Mouse (Mus musculus): ENCODE data around the gene Plin1. TPM values are rescaled to one million over a fixed set of nuclear protein-coding genes. Genes with fewer than 3 reads are reported as not detected.

The Plin1 gene
- polyA plus RNA-seq, 1 experiment from 2014 or later: 1.7 TPM

GRCm38 (mm10) chr7:79742659-79743536, 10.2 kb upstream of the Plin1 start, which contains the start of the genes Pex11a and Wdr93:
Pex11a (minus strand) TSS chr7:79743131.
Wdr93 (plus strand) TSS chr7:79743163.
- ATAC-seq (ENCODE audit: low read depth): peak; percentile 85
- 6% methylated on average over 22 of the region's 46 CpGs for WGBS

GRCm38 (mm10) chr7:79742277-79742658, 9.6 kb upstream of the Plin1 start:
- H3K4me3 ChIP-seq (ENCODE audit: low read depth, low read length): peak overlapping the region; percentile 56
- H3K9me3 ChIP-seq (ENCODE audit: control insufficient read depth, low read length): no peaks in the 10 kb centered on the region
- H3K27ac ChIP-seq (replicated peaks; ENCODE audit: low read depth, low read length): no peak overlapping the region
- H3K27me3 ChIP-seq (replicated peaks; ENCODE audit: control insufficient read depth, insufficient read depth, low read length): no peaks in the 10 kb centered on the region
- DNase-seq (ENCODE audit: low spot score) (no peak), ATAC-seq (ENCODE audit: low read depth) (no peak)
- H3K9ac ChIP-seq (ENCODE audit: low read depth, low read length): peak overlapping the region; percentile 65
- 20% methylated on average over 11 of the region's 11 CpGs for WGBS
- H3K4me1 ChIP-seq (ENCODE audit: control insufficient read depth, insufficient read depth, low read length): no peaks in the 10 kb centered on the region
- H3K36me3 ChIP-seq (ENCODE audit: control insufficient read depth, insufficient read depth, low read length): no peaks in the 10 kb centered on the region; the same call in 1 of the 2 replicates
- peak overlapping the region; percentile 81 for H3K4me2 ChIP-seq (ENCODE audit: low read depth, low read length)

More at GRCm38 (mm10) chr7:79742659-79743536, 10.2 kb upstream of the Plin1 start, which contains the start of the genes Pex11a and Wdr93:
- Histone ChIP-seq H3K36me3 (ENCODE audit: control insufficient read depth, insufficient read depth, low read length) (no peaks in the 10 kb centered on the region; the same call in 1 of the 2 replicates), H3K27me3 (replicated peaks; ENCODE audit: control insufficient read depth, insufficient read depth, low read length) (no peaks in the 10 kb centered on the region), H3K4me3 (ENCODE audit: low read depth, low read length) (peak within 1 kb of the TSS; percentile 56), H3K9ac (ENCODE audit: low read depth, low read length) (peak within 1 kb of the TSS; percentile 65), H3K9me3 (ENCODE audit: control insufficient read depth, low read length) (no peaks in the 10 kb centered on the region), H3K27ac (replicated peaks; ENCODE audit: low read depth, low read length) (no peak within 1 kb of the TSS), H3K4me1 (ENCODE audit: control insufficient read depth, insufficient read depth, low read length) (no peaks in the 10 kb centered on the region), H3K4me2 (ENCODE audit: low read depth, low read length) (peak within 1 kb of the TSS; percentile 81)
- DNase-seq (ENCODE audit: low spot score): peak; percentile 95

DNA sequence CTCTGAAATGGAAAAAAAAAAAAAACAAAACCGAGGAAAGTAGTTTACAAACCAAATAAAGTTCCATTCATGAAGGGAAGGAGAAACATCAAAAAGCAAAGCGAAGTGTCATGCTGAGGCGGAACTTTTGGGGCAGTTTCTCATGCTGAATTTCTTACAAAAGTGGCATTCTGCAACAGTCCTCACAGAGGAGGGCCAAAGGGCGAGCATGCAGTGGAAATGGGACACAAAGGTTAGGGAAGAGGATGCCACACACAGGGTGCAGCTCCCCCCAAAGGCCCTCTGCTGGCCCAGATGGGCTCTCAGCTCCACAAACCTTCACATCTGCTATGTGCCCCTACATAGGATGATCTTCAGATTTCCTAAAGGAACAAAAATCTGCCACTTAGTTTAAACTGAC, 7.6 kb upstream of the Plin1 start:
- Histone ChIP-seq H3K4me3 (ENCODE audit: low read depth, low read length) (no peak overlapping the region), H3K9ac (ENCODE audit: low read depth, low read length) (no peak overlapping the region), H3K4me1 (ENCODE audit: control insufficient read depth, insufficient read depth, low read length) (no peaks in the 10 kb centered on the region), H3K4me2 (ENCODE audit: low read depth, low read length) (no peak overlapping the region), H3K27ac (replicated peaks; ENCODE audit: low read depth, low read length) (no peak overlapping the region), H3K9me3 (ENCODE audit: control insufficient read depth, low read length) (no peaks in the 10 kb centered on the region), H3K27me3 (replicated peaks; ENCODE audit: control insufficient read depth, insufficient read depth, low read length) (no peaks in the 10 kb centered on the region), H3K36me3 (ENCODE audit: control insufficient read depth, insufficient read depth, low read length) (peaks cover 10% of the 10 kb centered on the region; the same call in 1 of the 2 replicates)
- WGBS: 76% methylated on average over 4 of the region's 4 CpGs
- ATAC-seq (ENCODE audit: low read depth) (no peak), DNase-seq (ENCODE audit: low spot score) (no peak)

DNA sequence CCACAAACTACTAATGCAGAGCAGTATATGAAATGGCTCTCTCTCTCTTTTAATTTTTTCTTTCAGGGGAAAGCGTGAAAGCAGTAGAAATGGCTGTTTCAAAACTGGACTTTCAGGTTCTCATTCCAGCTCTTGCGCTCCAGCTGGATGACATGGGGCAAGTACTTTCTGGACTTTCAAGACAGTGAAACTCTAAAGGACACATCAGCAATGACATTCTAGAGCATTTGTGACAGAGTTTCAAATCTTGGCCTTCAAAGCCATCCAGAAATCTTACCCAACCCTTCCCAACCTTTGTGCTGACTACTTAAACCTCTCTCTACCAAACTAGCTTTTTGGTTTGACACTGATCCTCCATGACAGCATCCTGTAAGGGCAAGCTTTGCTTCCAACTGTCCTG, 6.2 kb upstream of the Plin1 start:
- DNase-seq (ENCODE audit: low spot score) (no peak), ATAC-seq (ENCODE audit: low read depth) (no peak)
- Histone ChIP-seq H3K27me3 (replicated peaks; ENCODE audit: control insufficient read depth, insufficient read depth, low read length) (no peaks in the 10 kb centered on the region), H3K27ac (replicated peaks; ENCODE audit: low read depth, low read length) (no peak overlapping the region), H3K9me3 (ENCODE audit: control insufficient read depth, low read length) (no peaks in the 10 kb centered on the region), H3K9ac (ENCODE audit: low read depth, low read length) (no peak overlapping the region), H3K4me1 (ENCODE audit: control insufficient read depth, insufficient read depth, low read length) (no peaks in the 10 kb centered on the region), H3K4me2 (ENCODE audit: low read depth, low read length) (no peak overlapping the region), H3K4me3 (ENCODE audit: low read depth, low read length) (no peak overlapping the region), H3K36me3 (ENCODE audit: control insufficient read depth, insufficient read depth, low read length) (peaks cover 10% of the 10 kb centered on the region; the same call in 1 of the 2 replicates)
- WGBS: 83% methylated on average over 2 of the region's 2 CpGs

DNA sequence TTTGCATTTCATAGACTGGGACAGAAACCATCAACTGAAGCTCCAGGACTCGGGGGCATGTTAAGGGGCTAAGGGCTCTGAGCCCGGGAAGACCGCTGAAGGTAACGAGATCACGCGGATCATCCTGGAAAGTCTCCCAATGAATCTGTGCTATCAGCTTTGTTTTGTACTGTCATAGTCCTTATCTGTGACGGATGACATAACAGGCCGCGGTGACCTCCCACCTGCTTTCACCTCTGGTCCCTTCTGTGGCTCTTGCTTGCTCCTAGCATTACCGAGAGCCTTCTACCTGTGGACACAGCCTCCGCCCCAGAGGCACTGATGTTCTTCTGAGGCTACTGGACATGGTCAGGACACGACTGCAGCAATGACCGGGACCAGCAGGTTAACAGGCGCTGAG, 3.8 kb upstream of the Plin1 start:
- no peak overlapping the region for H3K4me3 ChIP-seq (ENCODE audit: low read depth, low read length)
- ATAC-seq (ENCODE audit: low read depth) (no peak), DNase-seq (ENCODE audit: low spot score) (no peak)
- H3K9me3 ChIP-seq (ENCODE audit: control insufficient read depth, low read length): no peaks in the 10 kb centered on the region
- H3K4me1 ChIP-seq (ENCODE audit: control insufficient read depth, insufficient read depth, low read length): no peaks in the 10 kb centered on the region
- peaks cover 10% of the 10 kb centered on the region; the same call in 1 of the 2 replicates for H3K36me3 ChIP-seq (ENCODE audit: control insufficient read depth, insufficient read depth, low read length)
- H3K27me3 ChIP-seq (replicated peaks; ENCODE audit: control insufficient read depth, insufficient read depth, low read length): no peaks in the 10 kb centered on the region
- no peak overlapping the region for H3K4me2 ChIP-seq (ENCODE audit: low read depth, low read length)
- no peak overlapping the region for H3K27ac ChIP-seq (replicated peaks; ENCODE audit: low read depth, low read length)
- no peak overlapping the region for H3K9ac ChIP-seq (ENCODE audit: low read depth, low read length)
- 92% methylated on average over 14 of the region's 14 CpGs for WGBS

GRCm38 (mm10) chr7:79734563-79734962, 1.9 kb upstream of the Plin1 start:
- Histone ChIP-seq H3K27ac (replicated peaks; ENCODE audit: low read depth, low read length) (no peak overlapping the region), H3K4me3 (ENCODE audit: low read depth, low read length) (no peak overlapping the region), H3K9me3 (ENCODE audit: control insufficient read depth, low read length) (no peaks in the 10 kb centered on the region), H3K4me1 (ENCODE audit: control insufficient read depth, insufficient read depth, low read length) (no peaks in the 10 kb centered on the region), H3K9ac (ENCODE audit: low read depth, low read length) (no peak overlapping the region), H3K27me3 (replicated peaks; ENCODE audit: control insufficient read depth, insufficient read depth, low read length) (no peaks in the 10 kb centered on the region), H3K4me2 (ENCODE audit: low read depth, low read length) (no peak overlapping the region), H3K36me3 (ENCODE audit: control insufficient read depth, insufficient read depth, low read length) (peaks cover 10% of the 10 kb centered on the region; the same call in 1 of the 2 replicates)
- WGBS: 84% methylated on average over 8 of the region's 8 CpGs
- ATAC-seq (ENCODE audit: low read depth) (no peak), DNase-seq (ENCODE audit: low spot score) (no peak)

- H3K4me1 ChIP-seq (ENCODE audit: control insufficient read depth, insufficient read depth, low read length): no peaks in the 10 kb centered on the region
- ATAC-seq (ENCODE audit: low read depth): no peak
- no peak overlapping the region for H3K9ac ChIP-seq (ENCODE audit: low read depth, low read length)
- no peaks in the 10 kb centered on the region for H3K9me3 ChIP-seq (ENCODE audit: control insufficient read depth, low read length)
- 0 out of 2 replicates have a peak, but pooled peaks cover 2% of the 10 kb centered on the region for H3K36me3 ChIP-seq (ENCODE audit: control insufficient read depth, insufficient read depth, low read length)
- H3K4me3 ChIP-seq (ENCODE audit: low read depth, low read length): no peak overlapping the region
- DNase-seq (ENCODE audit: low spot score): no peak
- H3K27me3 ChIP-seq (replicated peaks; ENCODE audit: control insufficient read depth, insufficient read depth, low read length): no peaks in the 10 kb centered on the region
- H3K27ac ChIP-seq (replicated peaks; ENCODE audit: low read depth, low read length): no peak overlapping the region
- H3K4me2 ChIP-seq (ENCODE audit: low read depth, low read length): no peak overlapping the region
- WGBS: 75% methylated on average over 13 of the region's 13 CpGs
Observed at GRCm38 (mm10) chr7:79731438-79731837, 1.3 kb downstream of the Plin1 start.

- DNase-seq (ENCODE audit: low spot score) (no peak), ATAC-seq (ENCODE audit: low read depth) (peak; percentile 41; the same call in 1 of the 2 replicates)
- WGBS: 55% methylated on average over 11 of the region's 11 CpGs
Observed at GRCm38 (mm10) chr7:79729743-79730370, 2.8 kb downstream of the Plin1 start.

More at GRCm38 (mm10) chr7:79729743-79730370, 2.8 kb downstream of the Plin1 start:
- Histone ChIP-seq H3K27ac (replicated peaks; ENCODE audit: low read depth, low read length) (no peak overlapping the region), H3K4me3 (ENCODE audit: low read depth, low read length) (no peak overlapping the region), H3K4me1 (ENCODE audit: control insufficient read depth, insufficient read depth, low read length) (no peaks in the 10 kb centered on the region), H3K27me3 (replicated peaks; ENCODE audit: control insufficient read depth, insufficient read depth, low read length) (no peaks in the 10 kb centered on the region), H3K36me3 (ENCODE audit: control insufficient read depth, insufficient read depth, low read length) (no peaks in the 10 kb centered on the region), H3K9ac (ENCODE audit: low read depth, low read length) (no peak overlapping the region), H3K4me2 (ENCODE audit: low read depth, low read length) (no peak overlapping the region), H3K9me3 (ENCODE audit: control insufficient read depth, low read length) (no peaks in the 10 kb centered on the region)

All from embryonic facial prominence, embryonic 14.5 days (tissue).